Mouse (Mus musculus): Measurements from ENCODE around the gene 1700003E16Rik. TPM values are rescaled to one million over a fixed set of nuclear protein-coding genes. Genes with fewer than 3 reads are reported as not detected.

Gene 1700003E16Rik
- polyA plus RNA-seq, 1 experiment from 2014 or later: 0.77 TPM

- Histone ChIP-seq H3K4me2 (replicated peaks; ENCODE audit: low read depth, low read length) (no peak overlapping the region), H3K36me3 (ENCODE audit: control insufficient read depth, insufficient read depth, low read length) (no peaks in the 10 kb centered on the region; the same call in none of the 2 replicates), H3K9ac (replicated peaks; ENCODE audit: low read depth, low read length) (no peak overlapping the region), H3K27me3 (ENCODE audit: control insufficient read depth, insufficient read depth, low read length) (no peaks in the 10 kb centered on the region), H3K9me3 (ENCODE audit: control insufficient read depth, low read depth, low read length) (no peaks in the 10 kb centered on the region), H3K4me3 (ENCODE audit: low read depth, low read length) (no peak overlapping the region), H3K27ac (ENCODE audit: low read length) (no peak overlapping the region), H3K4me1 (ENCODE audit: control insufficient read depth, insufficient read depth, low read length) (peaks cover 11% of the 10 kb centered on the region; the same call in 1 of the 2 replicates)
- 70% methylated on average over 5 of the region's 5 CpGs for WGBS
- no peak for ATAC-seq (ENCODE audit: insufficient number of reproducible peaks, insufficient read depth, low FRiP score, low read depth)
Observed at GRCm38 (mm10) chr6:83169872-83170271, 13.7 kb downstream of the 1700003E16Rik start.

GRCm38 (mm10) chr6:83171063-83171462 is 14.9 kb downstream of the 1700003E16Rik start:
- WGBS: 80% methylated on average over 5 of the region's 5 CpGs
- no peak overlapping the region for H3K4me2 ChIP-seq (replicated peaks; ENCODE audit: low read depth, low read length)
- H3K4me1 ChIP-seq (ENCODE audit: control insufficient read depth, insufficient read depth, low read length): peaks cover 11% of the 10 kb centered on the region; the same call in 1 of the 2 replicates
- no peak overlapping the region for H3K4me3 ChIP-seq (ENCODE audit: low read depth, low read length)
- no peak overlapping the region for H3K27ac ChIP-seq (ENCODE audit: low read length)
- H3K36me3 ChIP-seq (ENCODE audit: control insufficient read depth, insufficient read depth, low read length): no peaks in the 10 kb centered on the region; the same call in none of the 2 replicates
- no peak for ATAC-seq (ENCODE audit: insufficient number of reproducible peaks, insufficient read depth, low FRiP score, low read depth)
- no peaks in the 10 kb centered on the region for H3K9me3 ChIP-seq (ENCODE audit: control insufficient read depth, low read depth, low read length)
- H3K27me3 ChIP-seq (ENCODE audit: control insufficient read depth, insufficient read depth, low read length): no peaks in the 10 kb centered on the region
- H3K9ac ChIP-seq (replicated peaks; ENCODE audit: low read depth, low read length): no peak overlapping the region

GRCm38 (mm10) chr6:83172240-83172920 is 16.2 kb downstream of the 1700003E16Rik start:
- Histone ChIP-seq H3K36me3 (ENCODE audit: control insufficient read depth, insufficient read depth, low read length) (no peaks in the 10 kb centered on the region; the same call in none of the 2 replicates), H3K4me1 (ENCODE audit: control insufficient read depth, insufficient read depth, low read length) (0 out of 2 replicates have a peak, but pooled peaks cover 4% of the 10 kb centered on the region), H3K4me3 (ENCODE audit: low read depth, low read length) (no peak overlapping the region), H3K9me3 (ENCODE audit: control insufficient read depth, low read depth, low read length) (no peaks in the 10 kb centered on the region), H3K4me2 (replicated peaks; ENCODE audit: low read depth, low read length) (no peak overlapping the region), H3K27me3 (ENCODE audit: control insufficient read depth, insufficient read depth, low read length) (no peaks in the 10 kb centered on the region), H3K27ac (ENCODE audit: low read length) (no peak overlapping the region), H3K9ac (replicated peaks; ENCODE audit: low read depth, low read length) (0 out of 2 replicates have a peak overlapping the region, but pooled peaks have one; percentile 21)
- ATAC-seq (ENCODE audit: insufficient number of reproducible peaks, insufficient read depth, low FRiP score, low read depth): no peak
- 63% methylated on average over 9 of the region's 9 CpGs for WGBS

GRCm38 (mm10) chr6:83175996-83176395 is 19.8 kb downstream of the 1700003E16Rik start:
- H3K4me2 ChIP-seq (replicated peaks; ENCODE audit: low read depth, low read length): no peak overlapping the region
- H3K9me3 ChIP-seq (ENCODE audit: control insufficient read depth, low read depth, low read length): no peaks in the 10 kb centered on the region
- 92% methylated on average over 8 of the region's 8 CpGs for WGBS
- ATAC-seq (ENCODE audit: insufficient number of reproducible peaks, insufficient read depth, low FRiP score, low read depth): no peak
- peaks cover 8% of the 10 kb centered on the region; the same call in 1 of the 2 replicates for H3K4me1 ChIP-seq (ENCODE audit: control insufficient read depth, insufficient read depth, low read length)
- H3K9ac ChIP-seq (replicated peaks; ENCODE audit: low read depth, low read length): no peak overlapping the region
- H3K27ac ChIP-seq (ENCODE audit: low read length): no peak overlapping the region
- H3K4me3 ChIP-seq (ENCODE audit: low read depth, low read length): no peak overlapping the region
- H3K36me3 ChIP-seq (ENCODE audit: control insufficient read depth, insufficient read depth, low read length): no peaks in the 10 kb centered on the region; the same call in 1 of the 2 replicates
- no peaks in the 10 kb centered on the region for H3K27me3 ChIP-seq (ENCODE audit: control insufficient read depth, insufficient read depth, low read length)

GRCm38 (mm10) chr6:83179390-83180117 is 23.4 kb downstream of the 1700003E16Rik start:
- 19% methylated on average over 12 of the region's 12 CpGs for WGBS
- Histone ChIP-seq H3K27me3 (ENCODE audit: control insufficient read depth, insufficient read depth, low read length) (no peaks in the 10 kb centered on the region), H3K9ac (replicated peaks; ENCODE audit: low read depth, low read length) (0 out of 2 replicates have a peak overlapping the region, but pooled peaks have one; percentile 18), H3K36me3 (ENCODE audit: control insufficient read depth, insufficient read depth, low read length) (peaks cover 10% of the 10 kb centered on the region), H3K27ac (ENCODE audit: low read length) (no peak overlapping the region), H3K4me3 (ENCODE audit: low read depth, low read length) (peak overlapping the region; percentile 22), H3K9me3 (ENCODE audit: control insufficient read depth, low read depth, low read length) (no peaks in the 10 kb centered on the region), H3K4me2 (replicated peaks; ENCODE audit: low read depth, low read length) (peak overlapping the region; percentile 47), H3K4me1 (ENCODE audit: control insufficient read depth, insufficient read depth, low read length) (peaks cover 8% of the 10 kb centered on the region; the same call in 1 of the 2 replicates)
- peak; percentile 47 for ATAC-seq (ENCODE audit: insufficient number of reproducible peaks, insufficient read depth, low FRiP score, low read depth)

GRCm38 (mm10) chr6:83180605-83181004 is 24.4 kb downstream of the 1700003E16Rik start:
- Histone ChIP-seq H3K27ac (ENCODE audit: low read length) (no peak overlapping the region), H3K9me3 (ENCODE audit: control insufficient read depth, low read depth, low read length) (no peaks in the 10 kb centered on the region), H3K4me3 (ENCODE audit: low read depth, low read length) (no peak overlapping the region), H3K27me3 (ENCODE audit: control insufficient read depth, insufficient read depth, low read length) (no peaks in the 10 kb centered on the region), H3K4me2 (replicated peaks; ENCODE audit: low read depth, low read length) (no peak overlapping the region), H3K36me3 (ENCODE audit: control insufficient read depth, insufficient read depth, low read length) (peaks cover 10% of the 10 kb centered on the region), H3K4me1 (ENCODE audit: control insufficient read depth, insufficient read depth, low read length) (peaks cover 10% of the 10 kb centered on the region; the same call in 1 of the 2 replicates), H3K9ac (replicated peaks; ENCODE audit: low read depth, low read length) (no peak overlapping the region)
- WGBS: 78% methylated on average over 6 of the region's 6 CpGs
- no peak for ATAC-seq (ENCODE audit: insufficient number of reproducible peaks, insufficient read depth, low FRiP score, low read depth)

GRCm38 (mm10) chr6:83184858-83185435 is 28.7 kb downstream of the 1700003E16Rik start:
- Histone ChIP-seq H3K9me3 (ENCODE audit: control insufficient read depth, low read depth, low read length) (no peaks in the 10 kb centered on the region), H3K27me3 (ENCODE audit: control insufficient read depth, insufficient read depth, low read length) (no peaks in the 10 kb centered on the region), H3K4me2 (replicated peaks; ENCODE audit: low read depth, low read length) (no peak overlapping the region), H3K4me3 (ENCODE audit: low read depth, low read length) (no peak overlapping the region), H3K36me3 (ENCODE audit: control insufficient read depth, insufficient read depth, low read length) (peaks cover 21% of the 10 kb centered on the region), H3K27ac (ENCODE audit: low read length) (no peak overlapping the region), H3K4me1 (ENCODE audit: control insufficient read depth, insufficient read depth, low read length) (peaks cover 10% of the 10 kb centered on the region; the same call in 1 of the 2 replicates), H3K9ac (replicated peaks; ENCODE audit: low read depth, low read length) (no peak overlapping the region)
- 90% methylated on average over 3 of the region's 3 CpGs for WGBS
- ATAC-seq (ENCODE audit: insufficient number of reproducible peaks, insufficient read depth, low FRiP score, low read depth): no peak

Measured in stomach, embryonic 14.5 days (tissue).